Mouse (Mus musculus) monocyte, adult 2 months (primary cell): ENCODE results near the gene Bcas2.

Experiments used
- DNase-seq, 2 experiments: peaks; one replicate each; pipeline ENCODE4 v3.0.0; 2022; ENCODE audit warnings: low spot score in 2 of 2, low read depth in 1 of 2

Bcas2 gene

DNA sequence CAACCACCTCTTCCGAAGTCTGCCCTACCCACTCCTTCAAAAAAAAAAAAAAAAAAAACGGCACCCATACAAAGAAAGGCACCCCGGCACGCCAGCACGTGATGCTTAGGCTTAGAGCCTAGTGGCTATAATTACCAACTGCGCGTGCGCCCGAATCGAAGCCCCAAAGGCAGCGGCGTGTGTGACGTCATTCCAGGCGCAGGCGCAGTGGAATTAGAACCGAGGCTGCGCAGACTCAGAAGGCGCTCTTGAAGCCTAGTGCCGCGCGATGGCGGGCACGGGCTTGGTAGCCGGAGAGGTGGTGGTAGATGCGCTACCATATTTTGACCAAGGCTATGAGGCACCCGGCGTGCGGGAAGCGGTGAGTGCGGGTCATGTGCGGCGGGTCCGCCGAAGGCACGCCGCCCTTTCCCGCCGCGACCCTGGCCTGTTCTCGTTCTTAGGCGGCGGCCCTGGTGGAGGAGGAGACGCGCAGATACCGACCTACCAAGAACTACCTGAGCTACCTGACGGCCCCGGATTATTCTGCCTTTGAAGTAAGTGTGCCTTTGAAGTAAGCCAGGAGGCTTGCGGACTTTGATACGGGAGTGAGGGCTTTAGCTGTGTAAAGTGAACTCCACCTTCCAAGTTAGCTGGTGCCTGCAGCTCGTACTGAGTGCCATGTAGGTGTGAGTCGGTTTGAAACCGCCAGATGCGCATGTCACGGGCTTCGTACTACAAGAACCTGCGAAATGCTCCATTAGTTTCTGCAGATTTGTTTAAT, at the start of gene Bcas2:
Gene Bcas2 (plus strand): TSS at position 151 of the 763 bp plus-strand sequence.
- DNase-seq = peak; percentile 87 to 97

DNA sequence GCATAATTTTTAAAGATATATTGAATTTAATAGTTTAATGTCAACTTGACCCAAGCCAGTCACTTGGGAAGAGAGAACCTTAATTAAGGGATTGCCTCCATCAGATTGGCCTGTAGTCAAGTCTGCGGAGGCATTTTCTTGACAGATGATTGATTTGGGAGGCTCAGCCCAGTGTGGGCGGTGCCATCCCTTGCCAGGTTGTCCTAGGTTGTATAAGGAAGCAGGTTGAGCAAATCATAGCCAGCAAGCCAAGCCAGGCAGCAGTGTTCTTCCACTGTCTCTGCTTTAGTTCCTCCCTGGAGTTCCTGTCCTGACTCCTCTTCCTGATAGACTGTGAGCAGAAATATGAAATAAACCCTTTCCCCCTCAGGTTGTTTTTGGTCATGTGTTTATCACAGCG, 47.8 kb upstream of the Bcas2 start:
- no peak for DNase-seq

DNA sequence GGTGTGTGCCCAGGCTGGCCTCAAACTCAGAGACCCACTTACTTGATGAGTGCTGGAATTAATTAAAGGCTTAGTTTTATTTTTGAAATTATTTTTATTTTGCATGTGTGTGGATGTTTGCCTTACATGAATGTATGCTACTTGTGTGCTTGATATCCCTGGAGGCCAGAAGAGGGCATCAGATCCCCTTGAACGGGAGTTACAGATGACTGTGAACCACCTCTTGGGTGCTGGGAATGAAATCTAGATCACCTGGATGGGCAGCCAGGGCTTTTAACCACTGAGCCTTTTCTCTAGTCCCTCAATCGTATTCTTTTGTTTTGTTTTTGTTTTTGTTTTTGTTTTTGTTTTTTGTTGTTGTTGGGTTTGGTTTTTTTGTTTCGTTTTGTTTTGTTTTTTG, 45.3 kb upstream of the Bcas2 start:
- no peak for DNase-seq

DNA sequence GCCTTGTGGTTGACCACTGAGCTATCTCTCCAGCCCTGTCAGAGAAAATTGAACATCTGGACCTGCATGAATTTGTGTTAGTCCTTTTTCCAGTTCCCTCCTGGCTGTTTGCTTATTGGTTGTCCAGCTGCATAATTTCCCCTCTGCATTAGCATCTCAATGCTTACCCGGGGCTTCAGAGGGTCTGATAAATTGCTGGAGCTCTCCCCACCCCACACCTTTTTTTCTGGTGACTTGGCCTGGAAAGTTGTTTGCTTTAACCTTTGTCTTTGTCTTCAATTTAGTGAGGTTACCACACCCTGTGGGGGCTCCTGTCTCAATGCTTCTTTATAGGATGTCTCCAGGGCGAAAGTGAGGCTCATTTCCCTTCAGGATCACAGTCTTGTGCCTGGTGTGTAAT, 44.3 kb upstream of the Bcas2 start:
- DNase-seq = no peak

- no peak for DNase-seq
Observed at GRCm38 (mm10) chr3:103127721-103128120, 43.7 kb upstream of the Bcas2 start.

DNA sequence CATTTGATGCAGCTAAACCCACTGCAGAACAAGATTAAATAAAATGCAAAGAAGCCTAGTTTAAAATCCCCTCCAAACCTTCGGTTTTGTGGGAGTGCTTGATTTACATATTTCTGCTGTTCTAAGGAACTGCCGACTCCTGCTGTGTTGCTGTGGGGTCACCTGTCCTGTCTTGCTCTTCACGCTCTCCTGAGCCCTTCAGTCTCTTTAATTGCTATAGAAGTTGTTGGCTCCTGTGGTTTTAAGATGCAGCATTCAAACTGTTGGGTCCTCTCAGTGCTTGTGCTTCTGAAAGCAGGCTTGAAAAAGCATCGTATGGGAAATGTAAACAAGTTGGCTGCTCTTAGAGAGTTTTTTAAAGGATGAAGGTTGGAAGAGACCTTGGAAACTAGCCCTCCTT, 43.2 kb upstream of the Bcas2 start:
- DNase-seq = no peak

DNA sequence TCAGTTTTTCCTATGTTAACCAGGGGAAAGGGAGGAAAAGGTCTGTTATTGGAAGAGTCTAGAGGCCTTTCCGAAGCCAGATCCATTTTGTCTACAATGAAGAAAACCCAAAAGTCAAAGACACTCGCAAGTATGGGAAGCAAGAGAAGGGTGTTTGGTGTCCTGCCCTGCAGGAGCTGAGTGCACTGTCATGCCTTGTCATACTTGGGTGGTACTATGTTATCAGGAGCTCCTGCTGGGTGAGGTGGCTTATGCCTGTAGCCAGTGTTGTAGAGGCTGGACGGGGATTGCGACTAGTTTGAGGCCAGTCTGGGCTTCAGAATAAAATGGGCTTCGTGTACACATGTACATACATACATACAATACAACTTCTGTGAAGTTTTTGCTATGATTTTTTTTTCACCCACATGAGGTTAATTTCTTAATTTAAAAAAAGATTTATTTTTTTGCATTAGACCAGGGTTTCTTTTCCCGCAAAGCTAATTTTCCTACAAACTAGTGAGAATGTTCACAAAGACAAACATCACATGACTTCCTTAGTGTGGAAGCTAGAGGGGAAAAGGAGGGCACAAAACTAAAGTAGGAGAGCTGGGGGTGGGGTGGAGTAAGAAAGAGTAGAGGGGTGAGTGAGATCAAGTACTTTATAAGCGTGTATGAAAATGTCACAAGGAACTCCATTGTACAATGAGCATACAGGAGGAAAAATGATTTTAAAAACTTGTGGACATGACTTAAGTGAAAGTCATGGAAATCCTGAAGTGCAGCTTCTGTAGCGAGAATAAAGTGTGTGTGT, 41.9 kb upstream of the Bcas2 start:
- no peak for DNase-seq

- peak; percentile 12 to 29 for DNase-seq
Observed at GRCm38 (mm10) chr3:103130236-103130751, 41.2 kb upstream of the Bcas2 start.

DNA sequence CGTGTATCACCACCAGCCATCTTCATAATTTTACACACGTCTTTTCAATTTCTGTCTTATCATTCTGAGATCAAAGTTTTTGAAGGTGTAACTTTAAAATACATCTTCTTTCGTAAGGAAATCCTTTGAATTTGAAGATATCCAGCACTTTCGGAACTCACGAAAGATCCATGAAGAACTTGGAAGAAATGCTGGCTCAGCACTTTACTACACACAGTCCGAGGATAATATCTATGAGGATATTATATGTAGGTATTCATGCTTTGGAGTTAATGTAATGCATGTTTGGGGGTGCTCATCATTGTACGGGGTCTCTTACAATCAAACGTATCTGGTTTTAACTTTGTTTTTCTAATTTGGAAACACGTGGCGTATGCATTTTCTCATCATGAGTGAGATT, 38.4 kb upstream of the Bcas2 start:
- no peak for DNase-seq

DNA sequence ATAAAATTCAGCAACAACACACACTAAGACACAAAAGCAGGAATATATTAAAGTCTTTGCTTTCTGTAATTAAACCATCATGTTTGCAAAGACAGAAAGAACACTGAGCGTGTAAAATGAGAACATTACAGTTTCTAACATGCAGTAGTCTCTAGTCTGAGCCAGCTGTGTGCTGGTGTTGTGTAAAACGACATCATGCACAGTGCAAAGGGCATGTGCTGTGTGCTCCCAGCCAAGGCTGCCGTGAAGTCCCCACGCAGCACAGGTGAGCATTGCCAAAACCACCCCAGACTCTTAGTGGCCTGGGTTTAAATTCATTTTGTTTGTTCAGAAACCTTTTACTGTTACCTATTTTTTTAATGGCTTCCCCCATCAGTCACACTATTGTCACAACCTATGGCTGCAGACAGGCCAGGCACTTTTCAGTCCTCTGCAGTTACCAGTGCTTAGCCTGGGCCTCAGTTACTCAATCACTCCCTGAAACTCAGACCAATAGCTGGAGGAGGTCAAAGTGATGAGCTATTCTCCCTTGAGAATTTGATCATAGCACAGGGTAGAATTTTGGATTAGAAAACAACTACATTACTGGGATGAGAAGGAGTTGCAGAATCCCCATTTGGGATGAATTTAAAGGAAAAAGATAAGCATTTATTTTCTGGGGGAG, 34.9 kb upstream of the Bcas2 start:
- no peak for DNase-seq

GRCm38 (mm10) chr3:103139047-103139446, 32.4 kb upstream of the Bcas2 start:
- no peak for DNase-seq

- DNase-seq = peak in 1 of 2 experiments; percentile 21
Observed at GRCm38 (mm10) chr3:103140095-103140838, 31.2 kb upstream of the Bcas2 start.

DNA sequence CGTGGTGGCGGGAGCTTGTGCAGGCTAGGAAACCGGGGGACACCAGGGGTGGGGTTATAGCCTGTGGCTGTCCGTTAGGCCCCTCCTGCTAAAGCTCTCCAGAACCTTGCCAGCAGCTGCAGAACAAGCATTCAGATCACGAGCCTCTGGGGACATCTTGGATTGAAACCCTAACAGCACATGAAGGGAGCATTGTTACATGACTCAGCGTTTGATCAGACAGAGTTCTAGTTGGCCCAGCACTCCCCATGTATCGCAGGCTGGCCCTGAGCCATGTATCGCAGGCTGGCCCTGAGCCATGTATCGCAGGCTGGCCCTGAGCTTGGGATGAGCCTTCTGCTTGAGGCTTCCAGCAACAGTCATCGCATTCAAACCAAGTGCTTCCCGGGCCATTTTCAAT, 30.2 kb upstream of the Bcas2 start:
- no peak for DNase-seq

GRCm38 (mm10) chr3:103142366-103142765, 29.1 kb upstream of the Bcas2 start:
- DNase-seq = no peak

DNA sequence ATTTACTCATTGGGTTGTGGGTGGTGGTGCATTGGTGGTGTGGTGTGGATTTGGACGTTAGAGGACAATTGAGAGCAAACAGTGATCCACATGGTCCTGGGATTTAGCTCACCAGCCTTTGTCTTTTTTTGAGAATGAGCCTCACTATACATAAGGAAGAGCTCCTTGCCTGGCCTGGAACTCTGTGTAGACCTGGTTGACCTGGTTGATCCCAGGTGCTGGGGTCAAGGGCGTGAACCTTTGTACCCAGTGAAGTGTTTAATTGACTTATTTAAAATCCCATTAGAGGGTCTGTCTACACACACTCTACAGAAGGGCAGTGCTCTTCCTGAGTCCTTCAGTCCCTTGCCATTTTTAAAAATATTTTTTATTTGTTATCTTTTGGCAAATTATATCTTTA, 26.1 kb upstream of the Bcas2 start:
- DNase-seq = no peak

GRCm38 (mm10) chr3:103145791-103146190, 25.7 kb upstream of the Bcas2 start:
- DNase-seq = no peak

GRCm38 (mm10) chr3:103146330-103147166, 24.9 kb upstream of the Bcas2 start:
- DNase-seq = no peak

DNA sequence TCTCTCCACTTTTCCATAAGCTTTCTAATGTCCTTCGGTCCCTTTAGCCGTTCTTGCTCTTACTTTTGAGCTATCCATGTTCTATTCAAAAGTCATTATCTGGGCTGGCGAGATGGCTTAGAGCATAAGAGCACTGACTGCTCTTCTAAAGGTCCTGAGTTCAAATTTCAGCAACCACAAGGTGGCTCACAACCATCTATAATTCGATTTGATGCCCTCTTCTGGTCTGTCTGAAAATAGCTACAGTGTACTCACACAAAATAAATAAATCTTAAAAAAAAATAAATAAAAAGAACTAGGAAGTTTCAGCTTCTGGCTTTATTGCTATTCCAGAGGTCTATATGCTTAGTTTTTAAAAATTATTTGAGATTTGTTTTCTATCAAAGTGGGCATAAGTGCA, 23.7 kb upstream of the Bcas2 start:
- DNase-seq = no peak

GRCm38 (mm10) chr3:103148941-103149340, 22.5 kb upstream of the Bcas2 start:
- no peak for DNase-seq

DNA sequence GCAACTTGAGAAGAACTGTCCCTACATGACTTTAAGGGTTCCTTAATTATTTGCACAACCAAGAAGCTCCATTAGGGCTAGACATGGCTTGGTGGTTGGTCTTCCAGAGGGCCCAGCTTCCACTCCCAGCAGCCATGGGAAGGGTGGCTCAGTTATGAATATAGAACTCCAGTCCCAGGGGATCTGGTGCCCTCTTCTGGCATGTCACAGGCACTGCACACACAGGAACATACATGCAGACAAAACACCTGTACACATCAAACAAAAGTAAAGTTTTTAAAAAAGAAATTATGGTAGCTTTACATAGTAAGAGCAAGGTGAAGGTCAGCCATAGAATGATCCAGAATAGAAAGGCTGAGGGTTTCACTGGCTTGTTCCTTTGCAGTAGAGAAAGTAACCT, 17.7 kb upstream of the Bcas2 start:
- DNase-seq = no peak
